Mouse (Mus musculus) embryonic fibroblast, embryonic 13.5 days (primary cell): ENCODE measurements around the gene Bcorl1. TPM values are rescaled to one million over a fixed set of nuclear protein-coding genes. Genes with fewer than 3 reads are reported as not detected.
A peak's percentile ranks its signal among the peaks of the same experiment; 100 is the strongest.

Experiments used
- H3K27ac ChIP-seq: 2 replicates; pipeline ENCODE4 v1.5.1; 2012; ENCODE audit warnings: low read length, control low read depth, inconsistent platforms; ENCODE audit not compliant: insufficient read depth
- H3K4me1 ChIP-seq: 2 replicates; pipeline ENCODE4 v1.6.1; 2011; ENCODE audit warnings: low read length; ENCODE audit not compliant: control insufficient read depth, insufficient read depth
- H3K4me3 ChIP-seq: 2 replicates; pipeline ENCODE4 v1.5.1; 2011; ENCODE audit warnings: mild to moderate bottlenecking, control low read depth, low read length; ENCODE audit not compliant: insufficient read depth
- CTCF ChIP-seq: IDR thresholded peaks from 2 replicates; pipeline ENCODE4 v1.5.1; 2011; ENCODE audit warnings: mild to moderate bottlenecking, control low read depth, low read length, moderate library complexity, borderline replicate concordance; ENCODE audit not compliant: insufficient read depth
- POLR2A ChIP-seq: IDR thresholded peaks from 2 replicates; pipeline ENCODE4 v1.6.1; 2011; ENCODE audit warnings: low read depth, mild to moderate bottlenecking, control low read depth, low read length, moderate library complexity
- polyA plus RNA-seq: library from polyadenylated mRNA; stranded (reverse); fragments of >200 nt; gene quantifications from 2 replicates; pipeline ENCODE4 v1.2.4, GENCODE M21; 2011; ENCODE audit warnings: low read depth; ENCODE audit not compliant: missing spikeins, insufficient read length

Bcorl1 gene
- polyA plus RNA-seq, 1 experiment, result 9.2 TPM

- TF ChIP-seq CTCF (0 out of 2 replicates have a peak, but pooled peaks have one; percentile 19), POLR2A (no peak)
- no peak overlapping the region for H3K27ac ChIP-seq
Observed at GRCm38 (mm10) chrX:48383643-48384042, 42.5 kb downstream of the Bcorl1 start.

GRCm38 (mm10) chrX:48385927-48386326 lies 44.8 kb downstream of the Bcorl1 start:
- no peaks in the 10 kb centered on the region for H3K4me1 ChIP-seq
- TF ChIP-seq CTCF (no peak), POLR2A (no peak)
- no peak overlapping the region for H3K4me3 ChIP-seq
- H3K27ac ChIP-seq, result no peak overlapping the region

More at GRCm38 (mm10) chrX:48383643-48384042, 42.5 kb downstream of the Bcorl1 start:
- no peak overlapping the region for H3K4me3 ChIP-seq
- H3K4me1 ChIP-seq, result no peaks in the 10 kb centered on the region

- Histone ChIP-seq H3K4me1 (no peaks in the 10 kb centered on the region), H3K27ac (no peak overlapping the region), H3K4me3 (no peak overlapping the region)
- TF ChIP-seq POLR2A, result no peak
- TF ChIP-seq CTCF, result no peak
Observed at GRCm38 (mm10) chrX:48389380-48389779, 48.2 kb downstream of the Bcorl1 start.

GRCm38 (mm10) chrX:48399994-48400393 lies 58.8 kb downstream of the Bcorl1 start:
- Histone ChIP-seq H3K4me1 (no peaks in the 10 kb centered on the region), H3K4me3 (no peak overlapping the region), H3K27ac (no peak overlapping the region)
- TF ChIP-seq CTCF, result no peak
- no peak for TF ChIP-seq POLR2A

- Histone ChIP-seq H3K4me3 (no peak overlapping the region), H3K4me1 (0 out of 2 replicates have a peak, but pooled peaks cover 5% of the 10 kb centered on the region), H3K27ac (peak overlapping the region; percentile 44)
- TF ChIP-seq POLR2A (no peak), CTCF (no peak)
Observed at GRCm38 (mm10) chrX:48405141-48405540, 64.0 kb downstream of the Bcorl1 start.

GRCm38 (mm10) chrX:48409611-48410387 lies 68.6 kb downstream of the Bcorl1 start:
- peak overlapping the region; percentile 55 for H3K27ac ChIP-seq
- H3K4me3 ChIP-seq, result peak overlapping the region; percentile 27; the same call in 1 of the 2 replicates
- TF ChIP-seq CTCF (peak; percentile 56), POLR2A (0 out of 2 replicates have a peak, but pooled peaks have one; percentile 17)
- H3K4me1 ChIP-seq, result 0 out of 2 replicates have a peak, but pooled peaks cover 5% of the 10 kb centered on the region

- TF ChIP-seq CTCF, result no peak
- no peak for TF ChIP-seq POLR2A
- Histone ChIP-seq H3K4me1 (0 out of 2 replicates have a peak, but pooled peaks cover 5% of the 10 kb centered on the region), H3K27ac (no peak overlapping the region), H3K4me3 (no peak overlapping the region)
Observed at GRCm38 (mm10) chrX:48410388-48410776, 69.2 kb downstream of the Bcorl1 start.

GRCm38 (mm10) chrX:48412629-48413028 lies 71.5 kb downstream of the Bcorl1 start:
- Histone ChIP-seq H3K27ac (no peak overlapping the region), H3K4me1 (0 out of 2 replicates have a peak, but pooled peaks cover 2% of the 10 kb centered on the region), H3K4me3 (no peak overlapping the region)
- TF ChIP-seq CTCF (no peak), POLR2A (no peak)

- TF ChIP-seq POLR2A (no peak), CTCF (no peak)
- Histone ChIP-seq H3K4me1 (0 out of 2 replicates have a peak, but pooled peaks cover 2% of the 10 kb centered on the region), H3K4me3 (no peak overlapping the region), H3K27ac (no peak overlapping the region)
Observed at GRCm38 (mm10) chrX:48414291-48414690, 73.1 kb downstream of the Bcorl1 start.

GRCm38 (mm10) chrX:48418417-48418816 lies 77.3 kb downstream of the Bcorl1 start:
- Histone ChIP-seq H3K4me1 (0 out of 2 replicates have a peak, but pooled peaks cover 3% of the 10 kb centered on the region), H3K27ac (no peak overlapping the region), H3K4me3 (no peak overlapping the region)
- TF ChIP-seq CTCF (no peak), POLR2A (no peak)

GRCm38 (mm10) chrX:48422986-48423385 lies 81.8 kb downstream of the Bcorl1 start:
- Histone ChIP-seq H3K4me3 (no peak overlapping the region), H3K4me1 (peaks cover 17% of the 10 kb centered on the region)

More at GRCm38 (mm10) chrX:48422986-48423385, 81.8 kb downstream of the Bcorl1 start:
- TF ChIP-seq CTCF (no peak), POLR2A (no peak)
- peak overlapping the region; percentile 0; the same call in 1 of the 2 replicates for H3K27ac ChIP-seq
